Mouse (Mus musculus) embryonic facial prominence, embryonic 14.5 days (tissue): ENCODE measurements around the gene Samd13. TPM values are rescaled to one million over a fixed set of nuclear protein-coding genes. Genes with fewer than 3 reads are reported as not detected.

Experiments used
- ATAC-seq: fragments of 200-750 bp; cut with Nextera tagmentation; 2 replicates; pipeline ENCODE4 v1.8.0; 2017; ENCODE audit warnings: low read depth, moderate number of reproducible peaks, moderate TSS enrichment
- DNase-seq: peaks from one replicate; pipeline ENCODE4 v3.0.0-alpha.2; 2015; ENCODE audit warnings: low spot score
- H3K27ac ChIP-seq: fragments of 300-500 bp; sonication (generic); replicated peaks from 2 replicates; pipeline ENCODE4 v1.5.1; 2014; ENCODE audit warnings: low read depth, mild to moderate bottlenecking, low read length, moderate library complexity
- H3K27me3 ChIP-seq: fragments of 300-500 bp; sonication (generic); replicated peaks from 2 replicates; pipeline ENCODE4 v1.6.1; 2014; ENCODE audit warnings: low read length; ENCODE audit not compliant: control insufficient read depth, insufficient read depth
- H3K36me3 ChIP-seq: fragments of 300-500 bp; sonication (generic); 2 replicates; pipeline ENCODE4 v1.6.1; 2014; ENCODE audit warnings: low read length, mixed read lengths; ENCODE audit not compliant: control insufficient read depth, insufficient read depth
- H3K4me1 ChIP-seq: fragments of 300-500 bp; sonication (generic); 2 replicates; pipeline ENCODE4 v1.6.1; 2014; ENCODE audit warnings: antibody characterized with exemption, low read length; ENCODE audit not compliant: control insufficient read depth, insufficient read depth
- H3K4me2 ChIP-seq: fragments of 300-500 bp; sonication (generic); 2 replicates; pipeline ENCODE4 v1.6.1; 2014; ENCODE audit warnings: low read depth, mild to moderate bottlenecking, low read length, moderate library complexity, mixed read lengths
- H3K4me3 ChIP-seq: fragments of 300-500 bp; sonication (generic); 2 replicates; pipeline ENCODE4 v1.5.1; 2014; ENCODE audit warnings: low read depth, mild to moderate bottlenecking, low read length
- H3K9ac ChIP-seq: fragments of 300-500 bp; sonication (generic); 2 replicates; pipeline ENCODE4 v1.6.1; 2014; ENCODE audit warnings: low read depth, mild to moderate bottlenecking, low read length, moderate library complexity, mixed read lengths
- H3K9me3 ChIP-seq: fragments of 300-500 bp; sonication (generic); 2 replicates; pipeline ENCODE4 v1.6.1; 2016; ENCODE audit warnings: low read length; ENCODE audit not compliant: control insufficient read depth
- WGBS: fragments of 180-500 bp; shearing (Covaris S2); extraction: QIAGEN DNeasy Blood & Tissue Kit; methylation state at CpG from one replicate; pipeline ENCODE4 v1.1.7; 2014; 5-methylcytosine and 5-hydroxymethylcytosine counted together
- polyA plus RNA-seq: library from polyadenylated mRNA; unstranded; fragments of >200 nt; fragmentation: Nextera tagmentation; extraction: Ambion mirVana; gene quantifications from 2 replicates; pipeline ENCODE4 v1.2.1, GENCODE M21; 2014

Gene Samd13
- polyA plus RNA-seq, 1 experiment from 2014 or later, result 1.3 TPM

DNA sequence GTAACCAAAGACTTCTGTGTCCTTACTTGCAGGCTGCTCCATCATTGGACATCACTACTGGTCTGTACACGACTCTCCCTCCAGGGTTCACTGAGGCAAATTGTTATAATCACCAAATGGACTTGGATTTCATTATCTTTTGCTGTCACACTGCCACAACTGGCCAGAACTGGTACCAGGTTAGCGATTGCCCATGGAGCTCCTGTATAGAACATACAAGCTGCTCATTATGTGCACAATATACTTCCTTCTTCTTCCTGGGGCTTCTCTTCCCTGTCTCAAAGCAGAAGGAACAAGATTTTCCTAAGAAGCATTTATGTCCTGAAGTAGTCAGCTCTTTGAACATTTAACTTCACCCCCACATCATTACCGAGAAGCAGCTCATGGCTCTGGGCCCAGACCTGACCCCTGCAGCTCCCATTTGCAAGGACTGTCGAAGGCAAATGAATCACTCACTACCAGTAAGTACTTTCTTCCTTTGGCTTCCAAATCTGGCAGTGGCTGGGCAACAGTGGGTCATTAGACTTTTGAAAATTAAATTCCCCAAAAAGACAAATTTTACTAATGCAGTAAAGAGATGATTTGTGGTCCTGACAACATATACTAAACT, 43.5 kb downstream of the Samd13 start:
- WGBS, result 45% methylated on average over 4 of the region's 4 CpGs
- H3K9ac ChIP-seq, result no peak overlapping the region
- no peaks in the 10 kb centered on the region for H3K27me3 ChIP-seq
- no peaks in the 10 kb centered on the region for H3K36me3 ChIP-seq
- no peaks in the 10 kb centered on the region for H3K9me3 ChIP-seq
- no peak overlapping the region for H3K4me3 ChIP-seq
- no peak for DNase-seq
- H3K4me2 ChIP-seq, result no peak overlapping the region
- no peaks in the 10 kb centered on the region for H3K4me1 ChIP-seq
- H3K27ac ChIP-seq, result no peak overlapping the region
- ATAC-seq, result no peak

DNA sequence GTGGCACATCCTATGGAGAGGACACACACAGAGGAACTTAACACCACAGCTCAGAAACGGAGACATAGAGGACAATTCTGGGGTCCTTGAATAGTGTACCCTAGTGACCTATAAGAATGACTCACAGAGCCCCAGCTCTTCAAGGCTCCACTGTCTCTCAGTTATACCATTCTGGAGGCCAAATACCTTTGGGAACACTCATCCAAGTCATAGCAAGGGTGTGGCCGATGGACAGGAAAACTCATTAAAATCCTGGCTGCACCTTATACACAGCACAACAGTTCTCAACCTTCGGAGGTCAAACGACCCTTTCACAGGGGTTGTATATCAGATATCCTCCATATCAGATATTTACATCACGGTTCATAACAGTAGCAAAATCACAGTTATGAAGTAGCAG, 52.9 kb downstream of the Samd13 start:
- WGBS, result 83% methylated on average over 5 of the region's 5 CpGs
- H3K9ac ChIP-seq, result no peak overlapping the region

DNA sequence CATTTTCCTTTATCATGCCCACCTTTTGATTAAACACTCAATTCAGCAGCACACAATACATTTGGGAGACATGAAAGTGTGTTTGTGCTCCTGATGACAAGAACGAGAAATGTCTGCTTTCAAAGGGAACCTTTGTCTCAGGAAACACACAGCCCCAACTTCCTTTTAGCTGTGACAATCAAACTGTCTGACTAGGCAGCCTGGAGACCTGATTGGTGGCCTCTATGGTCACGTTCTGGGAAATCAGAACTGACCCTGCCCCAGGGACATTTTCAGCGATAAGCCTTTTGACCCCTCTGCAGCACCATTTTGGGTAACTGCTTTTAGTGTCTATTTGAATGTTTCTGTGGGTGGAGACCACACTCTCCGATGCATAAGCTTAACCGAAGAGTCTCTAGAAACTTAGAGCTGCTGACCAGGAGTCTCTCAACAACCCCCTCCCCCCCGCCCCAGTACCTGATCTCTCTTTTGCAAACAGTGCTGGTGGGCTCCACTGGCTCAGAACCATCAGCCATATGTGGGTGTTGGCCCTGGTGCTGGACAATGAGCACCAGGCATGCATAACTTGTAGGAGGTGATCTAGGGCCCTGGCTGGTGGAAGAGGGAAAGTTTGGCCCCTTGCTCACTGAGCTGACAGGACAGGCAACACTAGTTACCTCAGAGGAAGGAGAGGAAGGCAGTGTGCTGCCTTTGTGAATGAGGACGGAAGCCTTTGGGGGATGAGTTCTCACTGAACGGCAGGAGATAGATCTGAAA, 57.0 kb downstream of the Samd13 start:
- H3K9ac ChIP-seq, result no peak overlapping the region
- H3K9me3 ChIP-seq, result no peaks in the 10 kb centered on the region
- H3K4me2 ChIP-seq, result no peak overlapping the region
- no peak overlapping the region for H3K27ac ChIP-seq
- DNase-seq (no peak), ATAC-seq (no peak)
- no peaks in the 10 kb centered on the region for H3K4me1 ChIP-seq
- no peaks in the 10 kb centered on the region for H3K36me3 ChIP-seq
- WGBS, result 50% methylated on average over 8 of the region's 8 CpGs
- H3K27me3 ChIP-seq, result no peaks in the 10 kb centered on the region
- no peak overlapping the region for H3K4me3 ChIP-seq

More for the DNA sequence above, 52.9 kb downstream of the Samd13 start:
- Histone ChIP-seq H3K4me1 (no peaks in the 10 kb centered on the region), H3K36me3 (no peaks in the 10 kb centered on the region), H3K9me3 (no peaks in the 10 kb centered on the region), H3K27me3 (no peaks in the 10 kb centered on the region), H3K4me3 (no peak overlapping the region), H3K4me2 (no peak overlapping the region), H3K27ac (no peak overlapping the region)
- ATAC-seq (no peak), DNase-seq (no peak)

DNA sequence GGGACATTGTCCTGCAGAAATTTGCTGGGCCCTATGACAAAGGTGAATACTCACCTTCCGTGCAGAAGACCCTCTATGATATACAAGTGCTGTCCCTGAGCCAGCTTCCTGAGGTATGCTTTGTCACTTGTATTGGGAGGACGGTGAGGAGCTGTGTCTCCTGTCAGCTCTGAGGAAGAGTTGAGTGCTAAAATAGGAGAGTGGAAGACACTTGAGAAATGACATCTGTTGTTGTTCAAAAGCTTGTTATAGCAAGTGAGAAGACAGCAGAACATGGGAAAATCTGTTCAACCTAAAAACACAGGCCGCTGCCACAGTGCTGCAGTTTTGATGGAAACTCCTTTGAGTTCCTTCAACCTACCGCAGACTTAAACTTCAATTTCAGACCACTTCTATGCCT, 59.6 kb downstream of the Samd13 start:
- Histone ChIP-seq H3K4me1 (no peaks in the 10 kb centered on the region), H3K4me3 (no peak overlapping the region), H3K4me2 (no peak overlapping the region), H3K9me3 (no peaks in the 10 kb centered on the region), H3K36me3 (no peaks in the 10 kb centered on the region), H3K27me3 (no peaks in the 10 kb centered on the region), H3K27ac (no peak overlapping the region), H3K9ac (no peak overlapping the region)
- no peak for DNase-seq
- ATAC-seq, result no peak
- WGBS, result 87% methylated on average over 4 of the region's 4 CpGs

DNA sequence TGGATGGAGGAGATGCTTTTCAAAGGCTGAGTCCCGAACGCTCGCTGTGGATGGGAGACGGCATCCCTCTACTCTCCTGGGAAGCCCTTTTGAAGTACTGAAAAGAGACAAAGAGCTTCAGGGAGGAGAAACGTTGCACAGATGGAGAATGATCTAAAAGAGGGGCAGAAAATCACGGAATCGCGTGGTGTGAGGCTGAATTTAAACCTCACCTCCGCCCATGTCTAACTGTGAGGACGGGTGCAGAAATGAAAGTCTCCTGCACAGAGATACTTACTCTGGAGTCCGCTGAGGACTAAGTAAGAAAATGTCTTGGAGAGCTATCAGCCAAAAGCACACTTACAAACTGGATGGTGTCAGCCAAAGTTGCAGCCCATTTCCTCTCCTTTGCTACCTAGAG, 63.4 kb downstream of the Samd13 start:
- Histone ChIP-seq H3K27ac (no peak overlapping the region), H3K4me2 (no peak overlapping the region), H3K4me3 (no peak overlapping the region), H3K4me1 (no peaks in the 10 kb centered on the region), H3K36me3 (no peaks in the 10 kb centered on the region), H3K9ac (no peak overlapping the region), H3K27me3 (no peaks in the 10 kb centered on the region), H3K9me3 (no peaks in the 10 kb centered on the region)
- WGBS, result 85% methylated on average over 11 of the region's 11 CpGs
- no peak for DNase-seq
- no peak for ATAC-seq

DNA sequence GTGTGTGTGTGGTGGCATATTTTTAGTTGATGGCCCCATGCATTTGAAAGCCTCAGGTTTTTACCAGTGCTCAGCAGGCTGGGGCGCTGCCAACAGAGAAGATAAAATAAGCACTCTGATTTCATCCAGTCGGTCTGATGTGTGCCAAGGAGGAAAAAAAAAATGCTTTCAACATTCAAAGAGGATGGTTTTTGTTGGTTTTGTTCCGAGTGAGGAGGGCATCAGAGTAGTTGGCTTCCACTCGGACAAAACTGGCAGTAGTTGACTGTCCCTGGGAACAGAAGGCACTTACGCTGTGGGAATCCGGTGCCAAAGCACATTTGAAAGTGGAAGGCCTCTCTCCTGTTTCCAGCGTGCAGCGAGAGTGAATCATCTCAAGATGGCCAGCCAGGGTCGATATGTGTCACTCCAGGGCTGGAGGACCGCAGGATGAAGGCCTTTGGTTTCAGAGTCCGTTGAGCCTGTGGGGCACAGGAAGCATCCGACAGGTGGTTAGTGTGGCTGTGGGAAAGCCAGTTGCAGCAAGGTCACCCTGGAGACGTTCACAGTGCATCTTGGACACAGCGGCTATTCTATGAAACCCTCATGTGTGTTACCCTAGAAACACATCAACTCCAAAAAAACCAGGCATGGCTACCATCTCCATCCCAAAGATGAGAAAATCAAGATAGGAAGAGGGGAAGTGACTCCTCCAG, 64.7 kb downstream of the Samd13 start:
- no peak overlapping the region for H3K4me2 ChIP-seq
- no peak overlapping the region for H3K4me3 ChIP-seq
- no peak overlapping the region for H3K9ac ChIP-seq
- DNase-seq, result peak; percentile 55
- no peak overlapping the region for H3K27ac ChIP-seq
- no peaks in the 10 kb centered on the region for H3K4me1 ChIP-seq
- ATAC-seq, result no peak
- 85% methylated on average over 14 of the region's 14 CpGs for WGBS
- no peaks in the 10 kb centered on the region for H3K9me3 ChIP-seq
- H3K27me3 ChIP-seq, result no peaks in the 10 kb centered on the region
- no peaks in the 10 kb centered on the region for H3K36me3 ChIP-seq

DNA sequence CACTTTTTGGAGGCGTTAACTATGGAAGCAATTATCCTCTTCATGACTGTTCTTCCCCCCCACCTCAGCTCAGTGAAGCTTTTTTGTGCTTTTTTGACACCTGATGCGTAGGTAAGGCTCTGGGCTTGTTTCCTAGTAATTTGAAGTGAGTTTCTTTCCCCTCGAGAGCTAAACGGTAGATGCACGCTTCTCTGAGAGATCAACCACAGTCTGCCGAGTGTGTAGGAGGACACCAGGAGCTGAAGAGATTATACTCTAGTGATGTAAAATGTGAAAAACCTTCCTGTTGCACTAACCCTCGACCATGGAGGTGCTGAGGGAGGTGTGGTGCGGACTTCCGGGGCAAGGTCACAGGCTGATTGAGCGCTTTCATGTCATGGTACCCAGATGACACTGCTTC, 65.3 kb downstream of the Samd13 start:
- Histone ChIP-seq H3K4me3 (no peak overlapping the region), H3K4me2 (no peak overlapping the region), H3K27ac (no peak overlapping the region), H3K27me3 (no peaks in the 10 kb centered on the region), H3K36me3 (no peaks in the 10 kb centered on the region), H3K4me1 (no peaks in the 10 kb centered on the region), H3K9me3 (no peaks in the 10 kb centered on the region), H3K9ac (no peak overlapping the region)
- no peak for DNase-seq
- no peak for ATAC-seq
- 82% methylated on average over 10 of the region's 10 CpGs for WGBS

DNA sequence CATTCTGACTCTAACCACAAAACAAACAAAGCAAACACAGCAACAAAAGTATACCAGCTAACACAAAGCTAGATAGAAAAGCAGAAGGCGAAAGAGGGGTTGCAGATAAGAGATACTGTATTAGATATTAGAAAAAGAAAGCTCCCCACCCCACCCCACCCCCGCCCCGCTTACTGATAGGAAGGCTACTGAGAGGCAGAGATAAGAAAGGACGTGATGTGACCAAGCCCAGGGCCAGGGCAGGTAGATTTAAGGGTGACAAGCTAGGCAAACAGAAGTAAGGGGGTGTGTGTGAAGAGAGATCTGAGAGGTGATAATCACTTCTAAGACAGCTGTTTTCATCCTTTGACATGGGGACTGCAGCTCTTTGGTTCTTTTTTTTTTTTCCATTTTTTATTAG, 67.0 kb downstream of the Samd13 start:
- no peak for ATAC-seq
- H3K9me3 ChIP-seq, result no peaks in the 10 kb centered on the region
- 85% methylated on average over 4 of the region's 4 CpGs for WGBS

More for the DNA sequence above, 67.0 kb downstream of the Samd13 start:
- DNase-seq, result no peak
- H3K4me2 ChIP-seq, result no peak overlapping the region
- H3K4me3 ChIP-seq, result no peak overlapping the region
- no peaks in the 10 kb centered on the region for H3K4me1 ChIP-seq
- no peaks in the 10 kb centered on the region for H3K36me3 ChIP-seq
- H3K27ac ChIP-seq, result no peak overlapping the region
- H3K27me3 ChIP-seq, result no peaks in the 10 kb centered on the region
- H3K9ac ChIP-seq, result no peak overlapping the region
